In genomic region chr3:137938608-137939007, GRCm38 (mm10) we compare ENCODE assay signal across 8 mouse cellular contexts. TPM values are rescaled to one million over a fixed set of nuclear protein-coding genes. Genes with fewer than 3 reads are reported as not detected.
DNase-seq lines count a peak whose midpoint lies in the region; ATAC-seq lines count a peak whose summit lies in the region.

No protein-coding gene starts in this region.

- no peaks in the 10 kb centered on the region for H3K9me3 ChIP-seq in liver, embryonic 12.5 days (replicated peaks)
- no peaks in the 10 kb centered on the region for H3K9me3 ChIP-seq in heart, embryonic 10.5 days

- no peak overlapping the region for H3K27ac ChIP-seq in liver, embryonic 12.5 days
- peak overlapping the region; percentile 75; the same call in 1 of the 2 replicates for H3K27ac ChIP-seq in heart, embryonic 10.5 days

- peak; percentile 43 for DNase-seq in liver
- DNase-seq in cerebellum, postnatal 36 days, result peak; percentile 28 to 37
- peak; percentile 88 for DNase-seq in heart, embryonic 10.5 days (ENCODE audit: low spot score)
- peak; percentile 71 for DNase-seq in kidney, postnatal 10 days
- peak; percentile 45 for DNase-seq in testis, postnatal 14 days (ENCODE audit: low spot score)
- DNase-seq in spleen, postnatal 10 days (ENCODE audit: low spot score in 2 of 2), result no peak

- H3K9ac ChIP-seq in liver, embryonic 12.5 days, result no peak overlapping the region

- no peak overlapping the region for H3K4me2 ChIP-seq in liver, embryonic 12.5 days

- peaks cover 57% of the 10 kb centered on the region for H3K36me3 ChIP-seq in liver, embryonic 12.5 days
- no peaks in the 10 kb centered on the region; the same call in 1 of the 2 replicates for H3K36me3 ChIP-seq in heart, embryonic 10.5 days

- no peaks in the 10 kb centered on the region for H3K27me3 ChIP-seq in liver, embryonic 12.5 days (replicated peaks)
- H3K27me3 ChIP-seq in heart, embryonic 10.5 days (ENCODE audit: insufficient read depth, poor library complexity, severe bottlenecking), result no peaks in the 10 kb centered on the region

- WGBS in liver, embryonic 12.5 days (ENCODE audit: insufficient replicate concordance), result 58% methylated on average over 6 of the region's 6 CpGs
- 29% methylated on average over 6 of the region's 6 CpGs for WGBS in heart, embryonic 10.5 days

- peaks cover 60% of the 10 kb centered on the region for H3K4me1 ChIP-seq in liver, embryonic 12.5 days
- H3K4me1 ChIP-seq in heart, embryonic 10.5 days, result peaks cover 16% of the 10 kb centered on the region

- no peak overlapping the region for H3K4me3 ChIP-seq in liver, embryonic 12.5 days
- H3K4me3 ChIP-seq in heart, embryonic 10.5 days, result peak overlapping the region; percentile 35

- ATAC-seq in liver, embryonic 12.5 days, result no peak
- ATAC-seq in megakaryocyte, adult 5-6 weeks (ENCODE audit: poor library complexity, severe bottlenecking), result 0 out of 2 replicates have a peak, but pooled peaks have one; percentile 37

RNA-seq across cellular contexts. Expression of gene Lamtor3, which starts 20.3 kb away (rescaled TPM):
- polyA plus RNA-seq in liver, embryonic 12.5 days (2016; fragmentation: Nextera tagmentation; extraction: Ambion mirVana), result 72.6 and 77.5 TPM in 2 replicates
- polyA plus RNA-seq in heart, embryonic 10.5 days (2016; fragmentation: Nextera tagmentation; extraction: Ambion mirVana), result 99.2 and 100 TPM in 2 replicates
- 107 and 129 TPM in 2 replicates for total RNA-seq in megakaryocyte, adult 5-6 weeks (2015)
- total RNA-seq in megakaryocyte, adult 5-6 weeks (2017), result 102 and 112 TPM in 2 replicates

RNA-seq across cellular contexts. Expression of gene Dapp1, which starts 42.7 kb away (rescaled TPM):
- polyA plus RNA-seq in liver, embryonic 12.5 days (2016; fragmentation: Nextera tagmentation; extraction: Ambion mirVana), result 22.0 and 22.7 TPM in 2 replicates
- polyA plus RNA-seq in heart, embryonic 10.5 days (2016; fragmentation: Nextera tagmentation; extraction: Ambion mirVana), result 8.7 and 9.3 TPM in 2 replicates
- 74.2 and 74.8 TPM in 2 replicates for total RNA-seq in megakaryocyte, adult 5-6 weeks (2015)
- total RNA-seq in megakaryocyte, adult 5-6 weeks (2017), result 95.7 and 112 TPM in 2 replicates

Comparison
In these comparisons a context has a peak if more than half of its experiments do, and no peak if none do; other contexts are left out.
1. DNase-seq: peak in liver (single experiment), cerebellum, postnatal 36 days (2 of 2), heart, embryonic 10.5 days (single experiment), kidney, postnatal 10 days (single experiment) and testis, postnatal 14 days (single experiment); none in spleen, postnatal 10 days (0 of 2).